Mouse (Mus musculus): ENCODE measurements at regions not wholly inside any gene's neighbourhood (a gene's known extent, or its start where the extent isn't known, plus 50 kb on each side); places are given as distances from the start of the nearest gene placed in this dataset.

DNA sequence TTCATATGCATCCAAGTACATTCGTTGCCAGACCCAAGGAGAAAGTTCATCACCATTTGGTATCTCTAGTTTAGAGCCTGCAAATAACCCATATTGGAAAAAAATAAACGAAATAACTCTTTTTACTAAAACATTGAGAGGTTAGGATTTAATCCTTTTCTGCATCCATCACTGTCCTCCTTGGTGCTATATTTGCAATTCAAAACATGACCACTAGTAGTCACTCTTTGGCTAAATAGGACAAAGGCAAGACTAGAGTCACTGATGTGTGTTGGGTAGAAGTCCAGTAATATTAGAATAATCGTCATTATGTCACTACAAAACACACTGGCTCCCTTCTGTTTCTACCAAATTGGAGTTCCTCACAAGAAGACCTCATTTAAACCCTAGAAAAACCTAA, 614.0 kb upstream of the Cdh11 start:
- TF ChIP-seq MYOG (IDR thresholded peaks at IDR 0.05; ENCODE audit: control insufficient read depth, extremely low read depth, insufficient read length): no peak
- no peak for TF ChIP-seq CEBPB (IDR thresholded peaks at IDR 0.05; ENCODE audit: low read depth)
- TF ChIP-seq CTCF (IDR thresholded peaks at IDR 0.05; ENCODE audit: control insufficient read depth, insufficient read depth, insufficient read length): no peak
- TF ChIP-seq MAX (IDR thresholded peaks at IDR 0.05): no peak
- no peak for TF ChIP-seq MYOD1 (IDR thresholded peaks at IDR 0.05; ENCODE audit: control insufficient read depth, insufficient read length, low read depth)
- no peak for TF ChIP-seq FOSL1 (IDR thresholded peaks at IDR 0.05; ENCODE audit: insufficient read depth, low read length, poor library complexity, severe bottlenecking)
- no peak for TF ChIP-seq USF1 (IDR thresholded peaks at IDR 0.05; ENCODE audit: low read depth)

DNA sequence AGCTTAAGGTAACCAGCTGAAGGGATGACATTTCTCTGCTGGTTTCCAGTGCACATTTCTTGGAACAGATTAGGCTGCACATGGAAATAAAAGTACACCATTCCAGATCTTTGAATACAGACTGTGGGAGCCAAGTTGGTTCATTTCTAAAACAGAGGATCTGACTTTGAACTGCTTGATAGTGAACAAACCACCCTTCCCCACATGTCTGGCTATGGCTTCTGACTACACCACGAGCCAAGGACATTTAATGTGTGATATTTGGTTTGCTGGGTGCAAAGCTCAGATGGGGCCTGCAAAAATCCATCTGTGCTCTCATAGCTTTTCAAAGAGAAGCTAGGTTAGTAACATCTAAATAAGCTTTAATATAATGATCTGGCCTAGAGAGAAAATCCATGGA, 614.7 kb upstream of the Cdh11 start:
- TF ChIP-seq MYOD1 (IDR thresholded peaks at IDR 0.05; ENCODE audit: control insufficient read depth, insufficient read length, low read depth) (no peak), MYOG (IDR thresholded peaks at IDR 0.05; ENCODE audit: control insufficient read depth, extremely low read depth, insufficient read length) (no peak), USF1 (IDR thresholded peaks at IDR 0.05; ENCODE audit: low read depth) (no peak)

More for the DNA sequence above, 614.0 kb upstream of the Cdh11 start:
- Histone ChIP-seq H3K79me2 (ENCODE audit: control insufficient read depth, insufficient read depth) (no peaks in the 10 kb centered on the region), H3K36me3 (ENCODE audit: control insufficient read depth, insufficient read depth) (no peaks in the 10 kb centered on the region), H3K27me3 (ENCODE audit: control insufficient read depth, insufficient read depth, insufficient read length) (no peaks in the 10 kb centered on the region), H3ac (ENCODE audit: control insufficient read depth, insufficient read length, low read depth) (no peak overlapping the region), H3K4me3 (ENCODE audit: insufficient read depth, poor library complexity, severe bottlenecking) (no peak overlapping the region), H3K79me3 (ENCODE audit: low read depth) (no peaks in the 10 kb centered on the region)

DNA sequence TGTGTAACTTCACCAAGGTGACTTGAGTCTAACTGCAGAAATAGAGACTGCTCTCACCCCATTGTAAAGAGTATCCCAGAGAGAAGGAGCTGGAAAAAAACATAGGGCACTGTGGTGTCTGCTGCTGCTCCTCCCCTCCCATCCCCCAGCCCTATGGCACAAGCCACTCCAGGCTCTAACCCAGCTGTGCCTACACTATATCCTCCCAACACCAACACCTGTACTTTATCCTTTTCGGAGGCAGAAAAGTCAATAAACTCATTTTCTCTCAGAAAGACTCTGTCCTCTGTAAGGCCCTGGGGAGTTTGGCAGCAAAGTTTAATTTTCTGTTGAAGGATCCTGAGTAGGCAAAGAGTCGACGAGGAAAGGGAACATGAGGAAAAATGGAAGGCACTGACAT, 617.3 kb upstream of the Cdh11 start:
- no peaks in the 10 kb centered on the region for H3K79me3 ChIP-seq (ENCODE audit: low read depth)
- no peak overlapping the region for H3K4me3 ChIP-seq (ENCODE audit: insufficient read depth, poor library complexity, severe bottlenecking)
- H3K27me3 ChIP-seq (ENCODE audit: control insufficient read depth, insufficient read depth, insufficient read length): no peaks in the 10 kb centered on the region
- no peak for TF ChIP-seq CTCF (IDR thresholded peaks at IDR 0.05; ENCODE audit: control insufficient read depth, insufficient read depth, insufficient read length)
- no peak for TF ChIP-seq MYOG (IDR thresholded peaks at IDR 0.05; ENCODE audit: control insufficient read depth, extremely low read depth, insufficient read length)
- no peak for TF ChIP-seq MYOD1 (IDR thresholded peaks at IDR 0.05; ENCODE audit: control insufficient read depth, insufficient read length, low read depth)
- TF ChIP-seq USF1 (IDR thresholded peaks at IDR 0.05; ENCODE audit: low read depth): no peak
- TF ChIP-seq FOSL1 (IDR thresholded peaks at IDR 0.05; ENCODE audit: insufficient read depth, low read length, poor library complexity, severe bottlenecking): no peak
- TF ChIP-seq MAX (IDR thresholded peaks at IDR 0.05): no peak
- no peak for TF ChIP-seq CEBPB (IDR thresholded peaks at IDR 0.05; ENCODE audit: low read depth)
- H3K36me3 ChIP-seq (ENCODE audit: control insufficient read depth, insufficient read depth): no peaks in the 10 kb centered on the region
- H3ac ChIP-seq (ENCODE audit: control insufficient read depth, insufficient read length, low read depth): no peak overlapping the region
- no peaks in the 10 kb centered on the region for H3K79me2 ChIP-seq (ENCODE audit: control insufficient read depth, insufficient read depth)

More for the DNA sequence above, 614.7 kb upstream of the Cdh11 start:
- Histone ChIP-seq H3ac (ENCODE audit: control insufficient read depth, insufficient read length, low read depth) (no peak overlapping the region), H3K79me3 (ENCODE audit: low read depth) (no peaks in the 10 kb centered on the region), H3K36me3 (ENCODE audit: control insufficient read depth, insufficient read depth) (no peaks in the 10 kb centered on the region), H3K79me2 (ENCODE audit: control insufficient read depth, insufficient read depth) (no peaks in the 10 kb centered on the region), H3K27me3 (ENCODE audit: control insufficient read depth, insufficient read depth, insufficient read length) (no peaks in the 10 kb centered on the region), H3K4me3 (ENCODE audit: insufficient read depth, poor library complexity, severe bottlenecking) (no peak overlapping the region)

DNA sequence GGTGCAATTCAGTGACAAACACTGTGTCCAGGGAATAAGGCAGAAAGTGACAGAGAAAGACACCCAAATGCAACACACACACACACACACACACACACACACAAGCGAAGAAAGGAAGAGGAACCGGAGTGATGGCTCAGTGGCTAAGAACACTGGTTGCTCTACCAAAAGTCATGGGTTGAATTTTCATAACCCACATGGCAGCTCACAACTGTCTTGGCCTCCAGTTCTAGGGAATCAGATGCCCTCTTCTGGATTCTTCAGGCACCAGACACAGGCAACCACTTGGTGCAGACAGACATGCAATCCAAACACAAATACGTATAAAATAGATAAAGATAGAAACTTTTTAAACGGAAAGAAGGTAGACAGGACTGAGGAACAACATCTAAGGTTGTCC, 618.4 kb upstream of the Cdh11 start:
- Histone ChIP-seq H3K4me3 (ENCODE audit: insufficient read depth, poor library complexity, severe bottlenecking) (no peak overlapping the region), H3K79me2 (ENCODE audit: control insufficient read depth, insufficient read depth) (no peaks in the 10 kb centered on the region)

DNA sequence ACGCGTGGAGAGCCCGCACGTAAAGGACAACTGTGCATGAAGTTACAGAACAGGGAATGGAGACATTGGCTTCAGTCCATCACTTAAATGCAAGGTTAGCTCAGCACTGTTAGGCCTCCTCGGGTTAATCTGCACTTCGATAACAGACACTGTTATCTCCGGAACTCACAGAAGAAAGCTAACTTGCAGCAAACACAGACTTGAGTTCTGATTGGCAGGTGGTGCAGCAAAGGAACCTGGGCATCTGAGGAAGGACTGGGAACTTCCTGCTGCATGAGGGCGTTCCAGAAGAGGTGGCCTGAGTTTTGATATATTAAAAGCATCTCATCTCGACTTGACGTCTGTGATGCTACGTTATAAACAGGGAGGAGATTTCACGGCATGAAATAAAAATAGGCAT, 620.3 kb upstream of the Cdh11 start:
- no peaks in the 10 kb centered on the region for H3K79me2 ChIP-seq (ENCODE audit: control insufficient read depth, insufficient read depth)
- TF ChIP-seq CTCF (IDR thresholded peaks at IDR 0.05; ENCODE audit: control insufficient read depth, insufficient read depth, insufficient read length) (no peak), MAX (IDR thresholded peaks at IDR 0.05) (no peak), USF1 (IDR thresholded peaks at IDR 0.05; ENCODE audit: low read depth) (no peak), CEBPB (IDR thresholded peaks at IDR 0.05; ENCODE audit: low read depth) (no peak), MYOG (IDR thresholded peaks at IDR 0.05; ENCODE audit: control insufficient read depth, extremely low read depth, insufficient read length) (no peak), MYOD1 (IDR thresholded peaks at IDR 0.05; ENCODE audit: control insufficient read depth, insufficient read length, low read depth) (no peak), FOSL1 (IDR thresholded peaks at IDR 0.05; ENCODE audit: insufficient read depth, low read length, poor library complexity, severe bottlenecking) (no peak)
- H3K4me3 ChIP-seq (ENCODE audit: insufficient read depth, poor library complexity, severe bottlenecking): no peak overlapping the region
- H3K36me3 ChIP-seq (ENCODE audit: control insufficient read depth, insufficient read depth): no peaks in the 10 kb centered on the region
- no peak overlapping the region for H3ac ChIP-seq (ENCODE audit: control insufficient read depth, insufficient read length, low read depth)
- no peaks in the 10 kb centered on the region for H3K79me3 ChIP-seq (ENCODE audit: low read depth)
- H3K27me3 ChIP-seq (ENCODE audit: control insufficient read depth, insufficient read depth, insufficient read length): no peaks in the 10 kb centered on the region

More for the DNA sequence above, 618.4 kb upstream of the Cdh11 start:
- Histone ChIP-seq H3K79me3 (ENCODE audit: low read depth) (no peaks in the 10 kb centered on the region), H3K27me3 (ENCODE audit: control insufficient read depth, insufficient read depth, insufficient read length) (no peaks in the 10 kb centered on the region), H3ac (ENCODE audit: control insufficient read depth, insufficient read length, low read depth) (no peak overlapping the region), H3K36me3 (ENCODE audit: control insufficient read depth, insufficient read depth) (no peaks in the 10 kb centered on the region)
- TF ChIP-seq CTCF (IDR thresholded peaks at IDR 0.05; ENCODE audit: control insufficient read depth, insufficient read depth, insufficient read length): no peak
- no peak for TF ChIP-seq MAX (IDR thresholded peaks at IDR 0.05)
- TF ChIP-seq CEBPB (IDR thresholded peaks at IDR 0.05; ENCODE audit: low read depth): no peak
- TF ChIP-seq MYOD1 (IDR thresholded peaks at IDR 0.05; ENCODE audit: control insufficient read depth, insufficient read length, low read depth): no peak
- TF ChIP-seq MYOG (IDR thresholded peaks at IDR 0.05; ENCODE audit: control insufficient read depth, extremely low read depth, insufficient read length): no peak
- TF ChIP-seq USF1 (IDR thresholded peaks at IDR 0.05; ENCODE audit: low read depth): no peak
- no peak for TF ChIP-seq FOSL1 (IDR thresholded peaks at IDR 0.05; ENCODE audit: insufficient read depth, low read length, poor library complexity, severe bottlenecking)

DNA sequence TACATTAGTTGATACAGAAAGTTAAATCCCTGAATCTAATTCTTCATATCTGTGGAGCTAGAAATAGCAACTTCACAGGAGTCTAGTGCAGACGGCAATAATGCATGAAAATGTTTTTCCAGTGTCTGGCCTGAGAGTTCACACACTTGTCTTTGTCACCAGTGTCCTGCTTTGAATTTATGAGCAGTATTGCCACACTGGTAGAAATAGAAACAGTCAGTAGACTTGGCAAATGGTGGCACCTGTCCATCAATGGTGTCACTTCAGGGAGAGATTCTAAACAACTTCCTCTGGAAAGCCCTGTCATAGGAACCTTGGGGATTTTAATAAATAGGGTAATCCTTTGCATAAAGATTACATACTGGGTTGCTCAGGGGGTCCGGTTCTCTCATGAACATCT, 621.5 kb upstream of the Cdh11 start:
- no peak overlapping the region for H3K4me3 ChIP-seq (ENCODE audit: insufficient read depth, poor library complexity, severe bottlenecking)
- H3K36me3 ChIP-seq (ENCODE audit: control insufficient read depth, insufficient read depth): no peaks in the 10 kb centered on the region
- H3ac ChIP-seq (ENCODE audit: control insufficient read depth, insufficient read length, low read depth): no peak overlapping the region
- no peak for TF ChIP-seq USF1 (IDR thresholded peaks at IDR 0.05; ENCODE audit: low read depth)
- no peak for TF ChIP-seq MAX (IDR thresholded peaks at IDR 0.05)
- TF ChIP-seq MYOD1 (IDR thresholded peaks at IDR 0.05; ENCODE audit: control insufficient read depth, insufficient read length, low read depth): no peak
- no peak for TF ChIP-seq MYOG (IDR thresholded peaks at IDR 0.05; ENCODE audit: control insufficient read depth, extremely low read depth, insufficient read length)
- no peak for TF ChIP-seq FOSL1 (IDR thresholded peaks at IDR 0.05; ENCODE audit: insufficient read depth, low read length, poor library complexity, severe bottlenecking)
- TF ChIP-seq CTCF (IDR thresholded peaks at IDR 0.05; ENCODE audit: control insufficient read depth, insufficient read depth, insufficient read length): no peak
- no peak for TF ChIP-seq CEBPB (IDR thresholded peaks at IDR 0.05; ENCODE audit: low read depth)
- H3K27me3 ChIP-seq (ENCODE audit: control insufficient read depth, insufficient read depth, insufficient read length): no peaks in the 10 kb centered on the region
- H3K79me2 ChIP-seq (ENCODE audit: control insufficient read depth, insufficient read depth): no peaks in the 10 kb centered on the region
- no peaks in the 10 kb centered on the region for H3K79me3 ChIP-seq (ENCODE audit: low read depth)

Data from C2C12 (cell line).